Mouse (Mus musculus) forebrain, embryonic 11.5 days (tissue): ENCODE measurements at regions not wholly inside any gene's neighbourhood (a gene's known extent, or its start where the extent isn't known, plus 50 kb on each side); places are given as distances from the start of the nearest gene placed in this dataset.
A peak's percentile ranks its signal among the peaks of the same experiment; 100 is the strongest.

Experiments
- ATAC-seq: fragments of 200-750 bp; cut with Nextera tagmentation; replicated peaks from 2 replicates; pipeline ENCODE4 v1.8.0; 2017; ENCODE audit warnings: moderate TSS enrichment; ENCODE audit not compliant: low FRiP score
- DNase-seq: peaks from one replicate; pipeline ENCODE4 v3.0.0-alpha.2; 2017; ENCODE audit warnings: low spot score
- H3K27ac ChIP-seq: fragments of 300-500 bp; sonication (generic); 2 replicates; pipeline ENCODE4 v1.5.1; 2014; ENCODE audit warnings: low read depth, low read length
- H3K27me3 ChIP-seq: fragments of 300-500 bp; sonication (generic); 2 replicates; pipeline ENCODE4 v1.6.1; 2014; ENCODE audit warnings: mild to moderate bottlenecking, low read length, mixed read lengths; ENCODE audit not compliant: control insufficient read depth, insufficient read depth
- H3K36me3 ChIP-seq: fragments of 300-500 bp; sonication (generic); 2 replicates; pipeline ENCODE4 v1.6.1; 2014; ENCODE audit warnings: mild to moderate bottlenecking, low read length, moderate library complexity, mixed read lengths; ENCODE audit not compliant: control insufficient read depth, insufficient read depth
- H3K4me1 ChIP-seq: fragments of 300-500 bp; sonication (generic); replicated peaks from 2 replicates; pipeline ENCODE4 v1.6.1; 2014; ENCODE audit warnings: low read length, mixed read lengths; ENCODE audit not compliant: control insufficient read depth, insufficient read depth
- H3K4me2 ChIP-seq: fragments of 300-500 bp; sonication (generic); 2 replicates; pipeline ENCODE4 v1.6.1; 2014; ENCODE audit warnings: low read depth, mild to moderate bottlenecking, low read length, moderate library complexity, mixed read lengths; ENCODE audit not compliant: severe bottlenecking
- H3K4me3 ChIP-seq: fragments of 300-500 bp; sonication (generic); 2 replicates; pipeline ENCODE4 v1.5.1; 2014; ENCODE audit warnings: low read depth, low read length
- H3K9ac ChIP-seq: fragments of 300-500 bp; sonication (generic); 2 replicates; pipeline ENCODE4 v1.6.1; 2014; ENCODE audit warnings: low read length
- H3K9me3 ChIP-seq: fragments of 300-500 bp; sonication (generic); 2 replicates; pipeline ENCODE4 v1.6.1; 2016; ENCODE audit warnings: low read length, mixed read lengths; ENCODE audit not compliant: control insufficient read depth
- WGBS: fragments of 180-500 bp; shearing (Covaris S2); extraction: QIAGEN DNeasy Blood & Tissue Kit; methylation state at CpG from one replicate; pipeline ENCODE4 v1.1.7; 2014; 5-methylcytosine and 5-hydroxymethylcytosine counted together

- H3K27me3 ChIP-seq = no peaks in the 10 kb centered on the region
- no peak for ATAC-seq
- H3K4me3 ChIP-seq = no peak overlapping the region
- H3K4me1 ChIP-seq = no peaks in the 10 kb centered on the region
- WGBS = 94% methylated on average over 6 of the region's 6 CpGs
- no peaks in the 10 kb centered on the region for H3K9me3 ChIP-seq
- no peaks in the 10 kb centered on the region for H3K36me3 ChIP-seq
- H3K9ac ChIP-seq = no peak overlapping the region
- H3K27ac ChIP-seq = no peak overlapping the region
- no peak for DNase-seq
- no peak overlapping the region for H3K4me2 ChIP-seq
These were observed 97.0 kb upstream of the Cxcl12 start for GRCm38 (mm10) chr6:117071311-117071710.

GRCm38 (mm10) chr6:117071857-117072256 lies 96.5 kb upstream of the Cxcl12 start:
- H3K36me3 ChIP-seq = no peaks in the 10 kb centered on the region
- H3K4me3 ChIP-seq = no peak overlapping the region
- WGBS = 89% methylated on average over 8 of the region's 8 CpGs
- H3K4me2 ChIP-seq = no peak overlapping the region
- DNase-seq (no peak), ATAC-seq (no peak)
- no peak overlapping the region for H3K9ac ChIP-seq
- no peaks in the 10 kb centered on the region for H3K9me3 ChIP-seq
- H3K27me3 ChIP-seq = no peaks in the 10 kb centered on the region
- H3K27ac ChIP-seq = no peak overlapping the region
- H3K4me1 ChIP-seq = no peaks in the 10 kb centered on the region

- Histone ChIP-seq H3K4me1 (no peaks in the 10 kb centered on the region), H3K4me3 (no peak overlapping the region), H3K36me3 (no peaks in the 10 kb centered on the region), H3K27me3 (no peaks in the 10 kb centered on the region), H3K9ac (no peak overlapping the region), H3K4me2 (no peak overlapping the region), H3K27ac (no peak overlapping the region), H3K9me3 (no peaks in the 10 kb centered on the region)
- ATAC-seq (no peak), DNase-seq (no peak)
- 62% methylated on average over 5 of the region's 5 CpGs for WGBS
These were observed 88.8 kb upstream of the Cxcl12 start for GRCm38 (mm10) chr6:117079500-117079899.

GRCm38 (mm10) chr6:117080973-117081372 lies 87.4 kb upstream of the Cxcl12 start:
- DNase-seq (no peak), ATAC-seq (no peak)
- WGBS = 46% methylated on average over 13 of the region's 13 CpGs

GRCm38 (mm10) chr6:117084211-117084610 lies 84.1 kb upstream of the Cxcl12 start:
- H3K27ac ChIP-seq = no peak overlapping the region

More at GRCm38 (mm10) chr6:117080973-117081372, 87.4 kb upstream of the Cxcl12 start:
- Histone ChIP-seq H3K4me3 (no peak overlapping the region), H3K4me1 (no peaks in the 10 kb centered on the region), H3K36me3 (no peaks in the 10 kb centered on the region), H3K27me3 (no peaks in the 10 kb centered on the region), H3K4me2 (no peak overlapping the region), H3K9ac (no peak overlapping the region), H3K27ac (no peak overlapping the region), H3K9me3 (no peaks in the 10 kb centered on the region)

GRCm38 (mm10) chr6:117084833-117085500 lies 83.4 kb upstream of the Cxcl12 start:
- ATAC-seq (no peak), DNase-seq (no peak)
- H3K4me3 ChIP-seq = no peak overlapping the region
- H3K4me1 ChIP-seq = no peaks in the 10 kb centered on the region
- no peak overlapping the region for H3K4me2 ChIP-seq
- no peak overlapping the region for H3K9ac ChIP-seq
- H3K27me3 ChIP-seq = no peaks in the 10 kb centered on the region
- H3K27ac ChIP-seq = no peak overlapping the region
- H3K36me3 ChIP-seq = no peaks in the 10 kb centered on the region
- no peaks in the 10 kb centered on the region for H3K9me3 ChIP-seq
- 87% methylated on average over 13 of the region's 13 CpGs for WGBS

More at GRCm38 (mm10) chr6:117084211-117084610, 84.1 kb upstream of the Cxcl12 start:
- Histone ChIP-seq H3K9me3 (no peaks in the 10 kb centered on the region), H3K36me3 (no peaks in the 10 kb centered on the region), H3K4me2 (no peak overlapping the region), H3K9ac (no peak overlapping the region), H3K4me3 (no peak overlapping the region), H3K4me1 (no peaks in the 10 kb centered on the region), H3K27me3 (no peaks in the 10 kb centered on the region)
- no peak for DNase-seq
- 58% methylated on average over 6 of the region's 6 CpGs for WGBS
- ATAC-seq = no peak

- Histone ChIP-seq H3K4me1 (no peaks in the 10 kb centered on the region), H3K36me3 (no peaks in the 10 kb centered on the region), H3K27ac (no peak overlapping the region), H3K4me3 (no peak overlapping the region), H3K9me3 (no peaks in the 10 kb centered on the region), H3K4me2 (no peak overlapping the region), H3K27me3 (no peaks in the 10 kb centered on the region), H3K9ac (no peak overlapping the region)
- DNase-seq (no peak), ATAC-seq (no peak)
- WGBS = 92% methylated on average over 6 of the region's 6 CpGs
These were observed 73.6 kb upstream of the Cxcl12 start for GRCm38 (mm10) chr6:117094742-117095141.

- peak; percentile 26 for DNase-seq
- no peak for ATAC-seq
These were observed 68.5 kb upstream of the Cxcl12 start for GRCm38 (mm10) chr6:117099871-117100270.

GRCm38 (mm10) chr6:117102693-117103092 lies 65.6 kb upstream of the Cxcl12 start:
- no peak overlapping the region for H3K4me3 ChIP-seq
- no peak overlapping the region for H3K4me2 ChIP-seq
- ATAC-seq (no peak), DNase-seq (no peak)
- H3K27me3 ChIP-seq = no peaks in the 10 kb centered on the region
- H3K9ac ChIP-seq = no peak overlapping the region
- WGBS = 92% methylated on average over 4 of the region's 4 CpGs
- H3K36me3 ChIP-seq = no peaks in the 10 kb centered on the region
- no peaks in the 10 kb centered on the region for H3K9me3 ChIP-seq
- H3K4me1 ChIP-seq = no peaks in the 10 kb centered on the region
- no peak overlapping the region for H3K27ac ChIP-seq

More at GRCm38 (mm10) chr6:117099871-117100270, 68.5 kb upstream of the Cxcl12 start:
- Histone ChIP-seq H3K9me3 (no peaks in the 10 kb centered on the region), H3K36me3 (no peaks in the 10 kb centered on the region), H3K4me3 (no peak overlapping the region), H3K27ac (no peak overlapping the region), H3K4me2 (no peak overlapping the region), H3K4me1 (no peaks in the 10 kb centered on the region), H3K9ac (no peak overlapping the region), H3K27me3 (no peaks in the 10 kb centered on the region)
- 88% methylated on average over 10 of the region's 10 CpGs for WGBS
